Mouse (Mus musculus): ENCODE results near the gene Cxcl3. TPM values are rescaled to one million over a fixed set of nuclear protein-coding genes. Genes with fewer than 3 reads are reported as not detected.

Gene Cxcl3
- polyA plus RNA-seq, 1 experiment from 2014 or later = not detected

DNA sequence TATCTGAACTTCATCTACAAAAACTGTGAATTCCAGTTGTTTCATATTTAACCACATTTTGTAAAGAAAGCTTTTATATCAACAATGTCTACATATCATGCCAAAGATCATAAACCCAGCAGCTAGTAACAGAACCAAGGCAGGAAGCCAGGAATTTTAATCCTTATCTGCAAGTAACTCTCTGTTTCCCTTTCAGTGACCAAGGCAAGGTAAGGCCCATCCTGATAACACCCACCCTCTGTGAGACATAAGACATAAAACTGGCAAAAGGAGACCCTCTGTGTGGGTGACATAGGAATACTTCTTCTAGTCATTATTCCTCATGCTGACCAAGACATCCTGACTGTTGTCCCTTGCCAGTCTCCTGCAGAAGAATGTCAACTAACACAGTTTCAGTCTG is 18.7 kb downstream of the Cxcl3 start:
- no peak for ATAC-seq
- no peak overlapping the region for H3K4me3 ChIP-seq (replicated peaks)
- H3K9ac ChIP-seq (replicated peaks) = no peak overlapping the region

DNA sequence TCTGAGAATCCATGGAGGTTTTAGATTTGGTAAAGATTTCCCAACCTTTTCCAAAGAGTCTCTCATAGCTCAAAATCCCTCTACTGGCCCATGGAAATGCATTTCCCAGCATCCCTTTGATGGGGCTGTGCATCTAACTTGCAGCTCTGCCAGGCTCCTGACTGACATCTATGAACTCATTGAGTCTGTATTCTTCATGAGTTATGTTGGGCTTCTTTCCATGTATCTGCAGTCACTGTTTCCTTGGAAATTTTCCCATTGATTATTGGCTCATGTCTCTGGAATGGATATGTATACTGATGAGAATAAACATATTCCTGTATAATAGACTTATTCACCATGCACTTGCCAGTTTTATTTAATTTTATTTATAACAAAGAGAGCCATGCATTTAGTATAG is 20.1 kb downstream of the Cxcl3 start:
- H3K27ac ChIP-seq = no peak overlapping the region
- no peaks in the 10 kb centered on the region for H3K9me3 ChIP-seq
- no peak for ATAC-seq

More for the DNA sequence above, 18.7 kb downstream of the Cxcl3 start:
- Histone ChIP-seq H3K4me2 (replicated peaks) (no peak overlapping the region), H3K36me3 (no peaks in the 10 kb centered on the region), H3K9me3 (no peaks in the 10 kb centered on the region), H3K27me3 (no peaks in the 10 kb centered on the region), H3K4me1 (replicated peaks) (no peaks in the 10 kb centered on the region), H3K27ac (no peak overlapping the region)

DNA sequence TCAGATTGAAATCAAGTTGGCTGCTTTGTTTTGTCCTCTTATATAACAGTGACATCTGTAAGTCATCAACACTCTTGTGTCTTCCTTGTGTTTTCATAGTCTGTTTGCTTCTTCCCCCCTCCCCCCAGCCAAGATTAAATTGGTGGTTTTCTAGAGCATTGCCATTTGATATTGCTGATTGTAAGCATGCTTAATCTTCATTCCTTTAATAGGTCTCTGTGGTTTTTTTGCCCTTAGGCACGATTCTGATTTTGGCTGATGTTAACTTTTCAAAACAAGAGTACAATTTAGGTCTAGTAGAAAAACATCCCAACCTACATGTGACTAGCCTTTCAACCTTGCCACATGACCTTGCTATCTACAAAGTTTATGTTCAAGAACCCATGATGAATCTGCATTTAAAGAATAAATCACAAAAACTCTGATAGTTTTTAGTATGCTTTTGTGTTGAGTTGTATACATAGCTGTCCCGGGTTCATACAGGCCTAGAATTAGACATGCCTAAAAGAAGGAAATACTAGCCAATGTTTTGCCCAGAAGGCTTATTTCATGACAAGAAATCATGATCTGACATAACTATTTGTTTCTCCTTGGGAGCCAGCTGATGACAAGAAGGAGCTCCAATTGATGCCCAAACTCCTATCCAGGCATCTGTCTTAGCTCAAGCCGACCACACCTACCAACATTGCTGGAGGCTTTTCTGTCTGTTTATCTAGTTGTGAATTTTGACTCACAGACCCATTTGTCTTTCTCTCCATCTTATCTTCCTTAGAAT is 21.5 kb downstream of the Cxcl3 start:
- WGBS = 86% methylated on average over 3 of the region's 3 CpGs
- ATAC-seq = no peak
- H3K4me3 ChIP-seq (replicated peaks) = no peak overlapping the region
- no peak overlapping the region for H3K4me2 ChIP-seq (replicated peaks)
- H3K27me3 ChIP-seq = no peaks in the 10 kb centered on the region
- H3K4me1 ChIP-seq (replicated peaks) = no peaks in the 10 kb centered on the region
- H3K36me3 ChIP-seq = no peaks in the 10 kb centered on the region
- H3K9me3 ChIP-seq = no peaks in the 10 kb centered on the region
- no peak overlapping the region for H3K27ac ChIP-seq
- H3K9ac ChIP-seq (replicated peaks) = no peak overlapping the region

More for the DNA sequence above, 20.1 kb downstream of the Cxcl3 start:
- Histone ChIP-seq H3K9ac (replicated peaks) (no peak overlapping the region), H3K4me2 (replicated peaks) (no peak overlapping the region), H3K4me3 (replicated peaks) (no peak overlapping the region), H3K36me3 (no peaks in the 10 kb centered on the region), H3K27me3 (no peaks in the 10 kb centered on the region), H3K4me1 (replicated peaks) (no peaks in the 10 kb centered on the region)

DNA sequence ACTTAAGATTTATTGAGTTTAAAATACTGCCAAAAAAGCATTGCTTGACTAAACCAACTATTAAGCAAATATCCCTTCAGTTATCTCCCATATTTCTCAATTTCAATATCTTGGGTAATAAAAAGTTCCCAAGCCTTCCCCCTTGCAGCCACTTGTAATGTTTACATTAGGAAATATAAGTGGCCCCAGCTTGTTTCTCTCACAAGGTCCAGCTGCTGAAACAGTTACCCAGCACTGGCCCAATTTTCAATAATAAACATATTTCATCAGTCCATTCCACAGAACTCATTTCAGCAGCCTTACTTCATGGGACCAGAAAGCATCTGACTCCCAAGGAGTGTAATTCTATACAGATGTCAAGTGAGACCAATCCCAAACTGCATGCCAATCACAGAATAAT is 33.9 kb downstream of the Cxcl3 start:
- Histone ChIP-seq H3K4me3 (replicated peaks) (no peak overlapping the region), H3K4me2 (replicated peaks) (no peak overlapping the region), H3K4me1 (replicated peaks) (no peaks in the 10 kb centered on the region), H3K36me3 (no peaks in the 10 kb centered on the region), H3K27me3 (no peaks in the 10 kb centered on the region), H3K9me3 (no peaks in the 10 kb centered on the region), H3K27ac (no peak overlapping the region), H3K9ac (replicated peaks) (no peak overlapping the region)
- no peak for ATAC-seq

DNA sequence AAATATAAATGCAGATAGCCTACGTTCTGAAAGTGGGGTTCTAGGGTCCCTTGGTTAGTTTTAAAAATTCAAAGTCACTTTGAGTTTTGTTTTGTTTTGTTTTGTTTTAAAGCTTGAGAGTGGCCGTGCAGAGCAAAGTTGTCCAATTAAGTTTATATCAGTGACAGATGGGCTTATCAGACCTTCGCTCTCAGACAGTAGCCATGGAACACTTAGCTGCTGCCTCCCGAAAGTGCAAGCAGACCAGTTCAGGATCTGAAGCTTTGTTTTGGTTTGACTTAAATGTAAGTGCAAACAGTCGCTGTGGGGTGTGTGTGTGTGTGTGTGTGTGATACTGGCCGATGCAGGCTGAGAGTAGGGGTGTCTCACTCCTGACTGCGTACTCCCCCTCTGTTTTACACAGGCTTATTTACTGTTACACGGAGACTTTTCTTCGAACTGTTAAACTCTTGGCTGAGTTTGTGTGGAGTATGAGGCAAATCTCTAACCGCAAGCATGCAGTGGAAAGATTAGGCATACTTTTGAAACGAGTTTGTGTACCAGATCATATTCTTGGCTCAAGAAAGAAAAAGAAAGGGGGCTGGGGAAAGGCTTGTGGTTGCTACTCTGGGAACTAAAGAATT is 46.4 kb downstream of the Cxcl3 start:
- Histone ChIP-seq H3K4me1 (replicated peaks) (no peaks in the 10 kb centered on the region), H3K4me2 (replicated peaks) (no peak overlapping the region), H3K27ac (no peak overlapping the region), H3K4me3 (replicated peaks) (no peak overlapping the region), H3K27me3 (no peaks in the 10 kb centered on the region), H3K9ac (replicated peaks) (no peak overlapping the region), H3K9me3 (no peaks in the 10 kb centered on the region), H3K36me3 (no peaks in the 10 kb centered on the region)
- 86% methylated on average over 11 of the region's 11 CpGs for WGBS
- no peak for ATAC-seq

DNA sequence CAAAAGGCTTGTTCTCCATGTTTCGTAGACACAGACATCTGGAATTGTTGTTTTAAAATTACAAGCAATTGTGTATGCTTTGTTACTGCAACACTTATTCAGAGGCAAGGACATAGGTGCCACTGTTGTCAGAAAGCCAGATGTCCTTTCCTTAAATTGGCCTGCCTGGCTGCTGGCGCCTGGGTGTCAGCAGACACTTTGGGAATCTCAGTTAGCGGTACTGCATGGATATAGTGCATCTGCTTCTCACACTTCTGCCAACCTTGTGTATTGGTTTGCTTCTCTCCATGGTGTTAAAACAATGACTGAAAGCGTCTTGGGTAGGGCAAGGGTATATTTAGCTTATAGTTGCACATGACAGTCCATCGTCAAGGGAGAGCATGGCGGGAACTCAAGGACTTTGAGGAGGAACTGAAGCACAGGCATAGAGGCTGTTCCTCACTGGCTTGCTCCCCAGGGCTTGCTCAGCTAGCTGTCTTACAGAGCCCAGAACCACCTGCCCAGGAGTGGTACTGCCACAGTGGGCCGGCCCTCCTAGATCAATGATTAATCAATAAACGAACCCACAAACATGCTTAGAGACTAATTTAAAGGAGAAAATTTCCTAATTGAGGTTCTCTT is 47.0 kb downstream of the Cxcl3 start:
- Histone ChIP-seq H3K27ac (no peak overlapping the region), H3K9me3 (no peaks in the 10 kb centered on the region), H3K9ac (replicated peaks) (no peak overlapping the region), H3K4me1 (replicated peaks) (no peaks in the 10 kb centered on the region), H3K4me2 (replicated peaks) (no peak overlapping the region), H3K4me3 (replicated peaks) (no peak overlapping the region), H3K27me3 (no peaks in the 10 kb centered on the region), H3K36me3 (no peaks in the 10 kb centered on the region)
- ATAC-seq = no peak
- 90% methylated on average over 8 of the region's 8 CpGs for WGBS

DNA sequence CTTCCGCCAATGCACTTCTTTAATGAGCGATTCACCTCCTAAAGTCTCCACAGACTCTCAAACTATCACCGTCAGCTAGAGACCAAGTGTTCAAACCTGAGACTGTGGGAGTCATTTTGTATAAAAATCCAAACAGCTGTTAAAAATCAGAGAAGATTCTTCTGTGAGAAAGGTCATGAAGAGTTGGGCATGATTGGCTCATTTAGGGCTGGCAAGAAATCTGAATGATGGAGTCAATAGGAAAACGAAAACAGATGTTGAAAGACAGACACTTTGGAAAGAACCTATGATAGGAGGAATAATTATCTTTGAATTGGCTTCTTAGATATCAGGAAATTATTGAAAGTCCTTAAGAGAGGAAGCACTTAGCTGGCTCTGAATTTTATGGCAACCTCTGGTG is 48.5 kb downstream of the Cxcl3 start:
- Histone ChIP-seq H3K9me3 (no peaks in the 10 kb centered on the region), H3K27me3 (no peaks in the 10 kb centered on the region), H3K27ac (no peak overlapping the region), H3K4me3 (replicated peaks) (no peak overlapping the region), H3K4me1 (replicated peaks) (no peaks in the 10 kb centered on the region), H3K9ac (replicated peaks) (no peak overlapping the region), H3K4me2 (replicated peaks) (no peak overlapping the region), H3K36me3 (no peaks in the 10 kb centered on the region)
- no peak for ATAC-seq
- 92% methylated on average over 4 of the region's 4 CpGs for WGBS

DNA sequence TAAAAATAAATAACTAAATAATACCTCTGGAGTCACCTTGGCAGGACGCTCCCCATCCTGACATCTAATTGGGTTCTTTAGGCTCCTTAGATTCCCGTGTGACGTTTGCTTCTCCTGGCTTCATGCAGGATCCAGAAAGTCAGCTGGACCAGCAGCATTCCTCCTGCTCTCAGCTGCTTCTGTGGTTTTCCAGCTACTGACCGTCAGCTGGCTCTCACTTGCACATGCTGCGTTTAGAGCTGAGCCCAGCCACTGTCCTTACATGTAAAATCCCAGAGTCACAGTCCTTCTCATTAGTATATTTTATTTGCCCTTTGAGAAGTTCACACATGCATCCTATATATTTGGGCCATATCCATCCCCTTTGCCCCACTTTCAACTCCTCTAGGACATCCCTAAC is 52.7 kb downstream of the Cxcl3 start:
- H3K36me3 ChIP-seq = no peaks in the 10 kb centered on the region
- H3K9ac ChIP-seq (replicated peaks) = no peak overlapping the region
- H3K9me3 ChIP-seq = no peaks in the 10 kb centered on the region
- WGBS = 88% methylated on average over 5 of the region's 5 CpGs
- H3K4me1 ChIP-seq (replicated peaks) = no peaks in the 10 kb centered on the region
- no peak overlapping the region for H3K27ac ChIP-seq
- H3K4me3 ChIP-seq (replicated peaks) = no peak overlapping the region
- H3K27me3 ChIP-seq = no peaks in the 10 kb centered on the region
- no peak overlapping the region for H3K4me2 ChIP-seq (replicated peaks)
- no peak for ATAC-seq

Small RNA genes lying within 50 kb of the gene (microRNA-seq; reads per million reads assigned to microRNA genes)
- gene Gm24322 = not detected

Other genes with a start within 250 kb of the Cxcl3 start
- gene 5830473C10Rik, start 225.0 kb upstream of the Cxcl3 start, polyA plus RNA-seq (2015; fragmentation: Nextera tagmentation; extraction: Ambion mirVana) = not detected in 2 replicates
- gene Rassf6, start 145.4 kb upstream of the Cxcl3 start, polyA plus RNA-seq (2015; fragmentation: Nextera tagmentation; extraction: Ambion mirVana) = 0.40 and 0.57 TPM in 2 replicates
- gene Cxcl5, start 26.7 kb upstream of the Cxcl3 start, polyA plus RNA-seq (2015; fragmentation: Nextera tagmentation; extraction: Ambion mirVana) = not detected in 2 replicates
- gene Ppbp, start 17.6 kb upstream of the Cxcl3 start, polyA plus RNA-seq (2015; fragmentation: Nextera tagmentation; extraction: Ambion mirVana) = 1.8 and 2.7 TPM in 2 replicates
- gene Pf4, start 13.7 kb upstream of the Cxcl3 start, polyA plus RNA-seq (2015; fragmentation: Nextera tagmentation; extraction: Ambion mirVana) = 37.9 and 47.6 TPM in 2 replicates
- gene Cxcl15, start 8.4 kb downstream of the Cxcl3 start, polyA plus RNA-seq (2015; fragmentation: Nextera tagmentation; extraction: Ambion mirVana) = not detected in 2 replicates
- gene Cxcl1, start 105.1 kb downstream of the Cxcl3 start, polyA plus RNA-seq (2015; fragmentation: Nextera tagmentation; extraction: Ambion mirVana) = 0.22 TPM in 1 of 2 replicates, not detected in the other
- gene Cxcl2, start 117.8 kb downstream of the Cxcl3 start, polyA plus RNA-seq (2015; fragmentation: Nextera tagmentation; extraction: Ambion mirVana) = not detected in 2 replicates
- 98.9 and 99.1 TPM in 2 replicates for gene Mthfd2l, start 145.0 kb downstream of the Cxcl3 start, polyA plus RNA-seq (2015; fragmentation: Nextera tagmentation; extraction: Ambion mirVana)
- gene Epgn, start 241.4 kb downstream of the Cxcl3 start, polyA plus RNA-seq (2015; fragmentation: Nextera tagmentation; extraction: Ambion mirVana) = 0.12 and 0.23 TPM in 2 replicates